Mouse (Mus musculus) kidney, adult 9 months (tissue): Measurements from ENCODE around the gene Sergef.
A peak's percentile ranks its signal among the peaks of the same experiment; 100 is the strongest.

ENCODE experiments used
- DNase-seq: peaks from one replicate; pipeline ENCODE4 v3.0.0; 2022

The Sergef gene

DNA sequence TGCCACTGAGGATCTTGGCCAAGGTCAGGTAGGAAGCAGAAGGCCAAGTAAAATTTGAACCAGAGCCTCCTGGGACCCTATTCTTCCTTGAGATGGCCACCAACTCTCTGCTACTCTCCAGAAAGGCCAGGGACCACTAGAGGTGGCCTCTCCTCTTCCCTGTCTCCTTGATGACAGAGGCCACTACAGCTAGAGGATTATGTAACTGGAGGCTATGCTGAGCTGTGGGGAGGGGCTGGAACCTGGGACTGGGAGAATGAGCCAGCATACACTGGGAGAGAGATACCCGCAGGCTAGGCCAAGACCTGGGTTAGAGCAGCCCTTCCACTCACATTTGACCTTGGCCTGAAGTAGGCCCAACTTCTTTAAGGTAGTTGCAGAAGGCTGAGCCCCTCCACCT is 239.9 kb downstream of the Sergef start:
- DNase-seq = no peak

- DNase-seq = no peak
Measured at GRCm38 (mm10) chr7:46398612-46399011, 241.0 kb downstream of the Sergef start.

DNA sequence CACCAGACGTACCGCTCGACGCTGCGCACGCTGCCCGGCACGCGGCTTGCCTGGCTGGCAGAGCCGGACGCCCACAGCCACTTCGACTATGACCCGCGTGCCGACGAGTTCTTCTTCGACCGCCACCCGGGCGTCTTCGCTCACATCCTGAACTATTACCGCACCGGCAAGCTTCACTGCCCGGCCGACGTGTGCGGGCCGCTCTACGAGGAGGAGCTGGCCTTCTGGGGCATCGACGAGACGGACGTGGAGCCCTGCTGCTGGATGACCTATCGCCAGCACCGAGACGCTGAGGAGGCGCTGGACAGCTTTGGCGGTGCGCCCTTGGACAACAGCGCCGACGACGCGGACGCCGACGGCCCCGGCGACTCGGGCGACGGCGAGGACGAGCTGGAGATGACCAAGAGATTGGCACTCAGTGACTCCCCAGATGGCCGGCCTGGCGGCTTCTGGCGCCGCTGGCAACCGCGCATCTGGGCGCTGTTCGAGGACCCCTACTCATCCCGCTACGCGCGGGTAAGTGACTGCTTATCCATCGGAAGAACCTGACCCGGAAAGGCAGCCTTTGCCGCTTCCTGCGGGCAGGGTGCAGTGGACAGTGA is 241.8 kb downstream of the Sergef start:
- no peak for DNase-seq

GRCm38 (mm10) chr7:46396928-46397731 is 242.5 kb downstream of the Sergef start:
- no peak for DNase-seq

DNA sequence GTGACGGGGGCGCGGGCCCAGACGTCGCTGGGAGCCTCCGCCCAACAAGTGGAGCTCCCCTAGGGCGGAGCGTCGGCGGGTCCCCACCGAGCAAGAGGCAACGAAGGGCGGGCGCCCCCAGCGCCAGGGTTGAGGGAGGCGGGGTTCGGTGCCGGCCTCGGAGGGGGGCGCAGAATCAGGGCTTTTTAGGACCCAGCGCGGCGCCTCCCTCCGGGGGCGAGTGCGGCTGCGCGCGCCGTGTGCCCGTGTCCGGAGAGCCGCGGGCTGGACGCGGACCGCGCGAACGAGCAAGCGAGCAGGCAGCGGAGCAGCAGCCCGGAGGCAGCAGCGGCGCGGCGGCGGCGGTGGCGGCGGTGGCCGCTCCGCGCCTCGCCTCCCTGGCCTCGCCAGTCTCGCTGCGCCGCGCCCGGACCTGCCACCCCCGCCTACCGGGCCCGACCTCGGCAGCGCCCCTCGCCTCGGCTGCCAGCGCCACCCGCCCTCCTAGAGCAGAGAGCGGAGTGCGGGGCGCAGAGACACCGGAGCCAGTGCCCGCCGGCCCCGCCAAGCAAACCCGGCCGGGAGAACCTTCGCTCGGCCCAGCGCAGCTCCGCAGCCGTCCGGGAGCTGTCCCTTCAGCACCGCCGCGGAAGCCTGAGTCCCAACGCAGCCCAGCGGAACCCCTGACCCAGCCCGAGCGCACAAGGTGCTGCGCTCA is 243.2 kb downstream of the Sergef start, which contains the start of gene Kcnc1:
Kcnc1 (plus strand) TSS at position 267 of the 697 bp plus-strand sequence.
- peak; percentile 74 for DNase-seq

DNA sequence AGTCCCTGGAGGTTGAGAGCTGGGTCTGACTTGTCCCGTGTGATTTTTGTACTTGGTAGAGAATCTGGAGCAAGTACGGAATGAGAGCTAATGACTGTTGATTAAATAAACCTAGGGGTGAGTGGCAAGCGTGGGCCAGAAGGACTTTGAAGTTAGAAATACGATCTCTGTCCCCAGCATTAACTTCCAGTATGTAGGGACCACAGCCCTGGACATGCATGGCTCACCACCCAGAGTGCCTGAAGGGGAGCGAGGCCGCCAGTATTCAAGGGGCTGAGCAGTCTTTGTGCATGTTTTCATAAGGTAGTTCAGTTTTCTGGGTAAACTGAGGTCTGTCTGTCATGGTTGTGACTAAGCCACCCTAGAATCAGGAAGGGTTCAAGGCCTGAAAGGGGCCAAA is 244.0 kb downstream of the Sergef start:
- no peak for DNase-seq

GRCm38 (mm10) chr7:46394933-46395332 is 244.7 kb downstream of the Sergef start:
- DNase-seq = no peak

DNA sequence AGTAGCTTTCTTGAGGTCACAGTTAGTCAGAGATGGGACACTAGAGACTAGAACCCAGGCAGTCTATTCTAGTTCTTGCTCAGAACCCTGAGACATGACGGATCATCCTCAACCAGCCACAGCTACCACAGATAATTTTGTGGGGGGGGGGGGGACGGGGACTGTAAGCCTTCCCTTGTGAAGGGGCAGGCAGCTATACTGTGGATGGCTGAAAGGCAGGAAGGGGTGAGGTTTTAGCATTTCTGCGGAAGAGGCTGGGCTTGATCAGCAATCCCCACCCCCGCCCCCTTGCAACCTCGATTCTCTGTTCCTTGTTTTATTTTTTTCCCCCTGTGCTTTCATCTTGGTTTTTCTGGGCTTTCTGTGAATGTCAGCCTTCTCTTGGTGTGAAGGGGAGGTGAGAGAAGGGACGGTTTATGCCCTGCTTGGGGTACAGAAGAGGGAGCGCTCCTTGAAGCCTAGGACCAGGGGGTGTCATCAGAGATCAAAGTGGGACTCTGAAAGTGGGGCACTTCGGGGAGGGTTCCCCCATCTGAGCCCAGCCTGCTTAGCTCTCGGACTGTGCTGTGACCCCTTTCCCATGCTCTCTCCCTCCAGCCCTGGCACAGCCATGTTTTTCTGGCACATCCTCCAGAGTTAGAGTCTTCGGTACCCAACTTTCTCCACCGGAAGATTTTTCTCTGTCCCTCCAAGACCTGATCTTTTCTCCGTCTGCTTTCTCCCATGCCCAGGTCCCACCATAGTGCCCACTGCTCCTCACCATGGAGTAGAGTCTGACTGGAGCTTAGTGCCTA is 245.7 kb downstream of the Sergef start:
- no peak for DNase-seq
